20 mouse cellular contexts compared by ENCODE assay signal in genomic region chr15:80693492-80693891, GRCm38 (mm10). TPM values are rescaled to one million over a fixed set of nuclear protein-coding genes. Genes with fewer than 3 reads are reported as not detected.
DNase-seq lines count a peak whose midpoint lies in the region; ATAC-seq and TF ChIP-seq lines count a peak whose summit lies in the region.
"Had no signal": no experiment of that assay in that cellular context is flagged by ENCODE, and none has a peak within 500 bp of the region (broad histone marks: within the 10 kb centered on the region; RNA-seq: fewer than 3 reads in every experiment).

No protein-coding gene starts in this region.

- H3K4me2 ChIP-seq in hindbrain, embryonic 11.5 days (replicated peaks; ENCODE audit: low read depth, low read length) = no peak overlapping the region
- H3K4me2 ChIP-seq in midbrain, embryonic 14.5 days (ENCODE audit: low read length) = 0 out of 2 replicates have a peak overlapping the region, but pooled peaks have one; percentile 9
- H3K4me2 ChIP-seq: embryonic facial prominence, embryonic 15.5 days; stomach, embryonic 15.5 days had no signal

- no peaks in the 10 kb centered on the region for H3K36me3 ChIP-seq in hindbrain, embryonic 10.5 days
- H3K36me3 ChIP-seq in hindbrain, embryonic 11.5 days (ENCODE audit: control insufficient read depth, insufficient read depth, low read length) = no peaks in the 10 kb centered on the region
- no peaks in the 10 kb centered on the region for H3K36me3 ChIP-seq in midbrain, embryonic 14.5 days (ENCODE audit: control insufficient read depth, insufficient read depth, low read length)
- H3K36me3 ChIP-seq in thymus, adult 2 months (ENCODE audit: control insufficient read depth, insufficient read depth, low read length) = no peaks in the 10 kb centered on the region
- H3K36me3 ChIP-seq: embryonic facial prominence, embryonic 15.5 days; heart, embryonic 12.5 days; limb, embryonic 15.5 days; stomach, embryonic 15.5 days had no signal

- DNase-seq in hindbrain, embryonic 10.5 days (ENCODE audit: low spot score) = no peak
- no peak for DNase-seq in hindbrain, embryonic 11.5 days (ENCODE audit: low spot score)
- peak; percentile 61 for DNase-seq in brain, embryonic 14.5 days (ENCODE audit: low read depth)
- peak; percentile 41 for DNase-seq in forelimb bud, embryonic 11.5 days (ENCODE audit: low read depth, low spot score)
- DNase-seq in midbrain, embryonic 14.5 days = peak; percentile 60
- DNase-seq in layer of hippocampus, postnatal 36 days = no peak
- DNase-seq in thymus, adult 2 months = no peak
- DNase-seq in layer of hippocampus, adult 9-11 months = no peak
- DNase-seq: adrenal gland, postnatal 10 days; heart, postnatal 14 days; kidney, adult 8-10 months; kidney, postnatal 25 days; thymus, adult 18-20 months had no signal

- H3K4me3 ChIP-seq in hindbrain, embryonic 10.5 days = no peak overlapping the region
- no peak overlapping the region for H3K4me3 ChIP-seq in hindbrain, embryonic 11.5 days (ENCODE audit: low read depth, low read length)
- no peak overlapping the region for H3K4me3 ChIP-seq in midbrain, embryonic 14.5 days (replicated peaks; ENCODE audit: low read depth, low read length)
- no peak overlapping the region for H3K4me3 ChIP-seq in thymus, adult 2 months (ENCODE audit: control insufficient read depth, insufficient read depth, low read length)
- H3K4me3 ChIP-seq: embryonic facial prominence, embryonic 15.5 days; heart, embryonic 12.5 days; limb, embryonic 15.5 days; myocyte; stomach, embryonic 15.5 days had no signal

- no peak overlapping the region for H3K9ac ChIP-seq in hindbrain, embryonic 11.5 days (ENCODE audit: low read depth, low read length)
- no peak overlapping the region for H3K9ac ChIP-seq in midbrain, embryonic 14.5 days (replicated peaks; ENCODE audit: low read length)
- H3K9ac ChIP-seq: embryonic facial prominence, embryonic 15.5 days; heart, embryonic 12.5 days; limb, embryonic 15.5 days; stomach, embryonic 15.5 days had no signal

- WGBS in hindbrain, embryonic 10.5 days = 30% methylated on average over 3 of the region's 3 CpGs
- WGBS in hindbrain, embryonic 11.5 days = 37% methylated on average over 3 of the region's 3 CpGs
- 10% methylated on average over 3 of the region's 3 CpGs for WGBS in midbrain, embryonic 14.5 days
- WGBS in thymus, adult 2 months = 91% methylated on average over 3 of the region's 3 CpGs

- H3K27ac ChIP-seq in hindbrain, embryonic 10.5 days = 0 out of 2 replicates have a peak overlapping the region, but pooled peaks have one; percentile 19
- H3K27ac ChIP-seq in hindbrain, embryonic 11.5 days (ENCODE audit: low read depth, low read length) = no peak overlapping the region
- H3K27ac ChIP-seq in midbrain, embryonic 14.5 days (replicated peaks; ENCODE audit: low read depth, low read length) = peak overlapping the region; percentile 37
- H3K27ac ChIP-seq in thymus, adult 2 months (ENCODE audit: control insufficient read depth, insufficient read depth, low read length) = no peak overlapping the region
- H3K27ac ChIP-seq: embryonic facial prominence, embryonic 15.5 days; limb, embryonic 15.5 days; stomach, embryonic 15.5 days had no signal

- no peaks in the 10 kb centered on the region for H3K9me3 ChIP-seq in hindbrain, embryonic 10.5 days
- H3K9me3 ChIP-seq in hindbrain, embryonic 11.5 days (ENCODE audit: control insufficient read depth, low read length) = no peaks in the 10 kb centered on the region
- no peaks in the 10 kb centered on the region for H3K9me3 ChIP-seq in midbrain, embryonic 14.5 days (ENCODE audit: control insufficient read depth, low read length)
- H3K9me3 ChIP-seq: embryonic facial prominence, embryonic 15.5 days; heart, embryonic 12.5 days; limb, embryonic 15.5 days; stomach, embryonic 15.5 days had no signal

- peaks cover 37% of the 10 kb centered on the region for H3K4me1 ChIP-seq in hindbrain, embryonic 10.5 days (replicated peaks)
- peaks cover 5% of the 10 kb centered on the region; the same call in 1 of the 2 replicates for H3K4me1 ChIP-seq in hindbrain, embryonic 11.5 days (replicated peaks; ENCODE audit: control insufficient read depth, insufficient read depth, low read length)
- H3K4me1 ChIP-seq in midbrain, embryonic 14.5 days (ENCODE audit: control insufficient read depth, insufficient read depth, low read length) = peaks cover 15% of the 10 kb centered on the region
- peaks cover 41% of the 10 kb centered on the region for H3K4me1 ChIP-seq in thymus, adult 2 months (replicated peaks; ENCODE audit: control insufficient read depth, insufficient read depth, low read length)

- peaks cover 21% of the 10 kb centered on the region for H3K27me3 ChIP-seq in hindbrain, embryonic 10.5 days (ENCODE audit: insufficient read depth, poor library complexity, severe bottlenecking)
- H3K27me3 ChIP-seq in hindbrain, embryonic 11.5 days (ENCODE audit: control insufficient read depth, insufficient read depth, low read length) = no peaks in the 10 kb centered on the region
- no peaks in the 10 kb centered on the region for H3K27me3 ChIP-seq in midbrain, embryonic 14.5 days (ENCODE audit: control insufficient read depth, insufficient read depth, low read length)
- H3K27me3 ChIP-seq in thymus, adult 2 months (ENCODE audit: control insufficient read depth, insufficient read depth, low read length) = no peaks in the 10 kb centered on the region
- H3K27me3 ChIP-seq: embryonic facial prominence, embryonic 15.5 days; limb, embryonic 15.5 days; stomach, embryonic 15.5 days had no signal

- no peak for TF ChIP-seq POLR2A in brain, embryonic 14.5 days (IDR thresholded peaks at IDR 0.05; ENCODE audit: borderline replicate concordance, extremely low read depth, insufficient read depth, insufficient read length, poor library complexity, severe bottlenecking)
- no peak for TF ChIP-seq POLR2A in thymus, adult 2 months (IDR thresholded peaks at IDR 0.05; ENCODE audit: control insufficient read depth, extremely low read depth, insufficient read depth, low read length, poor library complexity)

- ATAC-seq in hindbrain, embryonic 11.5 days (ENCODE audit: low FRiP score) = no peak
- no peak for ATAC-seq in midbrain, embryonic 14.5 days (ENCODE audit: low FRiP score, low TSS enrichment)
- ATAC-seq: inflammation-experienced regulatory T-cells, adult 6 months; lung, postnatal 0 days had no signal

- TF ChIP-seq CTCF in brain, embryonic 14.5 days (IDR thresholded peaks at IDR 0.05; ENCODE audit: borderline replicate concordance, extremely low read depth, insufficient read depth, insufficient read length) = no peak
- no peak for TF ChIP-seq CTCF in thymus, adult 2 months (IDR thresholded peaks at IDR 0.05; ENCODE audit: borderline replicate concordance, control insufficient read depth, extremely low read depth, insufficient read depth, low read length, poor library complexity)

RNA-seq across cellular contexts. Expression of gene Tnrc6b, which starts 17.6 kb away (rescaled TPM):
- polyA plus RNA-seq in hindbrain, embryonic 10.5 days (2016; fragmentation: Nextera tagmentation; extraction: Ambion mirVana) = 42.7 and 43.3 TPM in 2 replicates
- polyA plus RNA-seq in hindbrain, embryonic 11.5 days (2014; fragmentation: Nextera tagmentation; extraction: Ambion mirVana) = 20.1 and 24.9 TPM in 2 replicates
- 14.7 and 46.2 TPM in 2 replicates for polyA plus RNA-seq in brain, embryonic 14.5 days (2012; rRNA removed)
- polyA plus RNA-seq in midbrain, embryonic 14.5 days (2014; fragmentation: Nextera tagmentation; extraction: Ambion mirVana) = 23.4 and 27.3 TPM in 2 replicates
- 100 to 1,000 TPM in 1 of 2 experiments, 10 to 100 TPM in 1; 97.8 to 105 TPM for total RNA-seq in layer of hippocampus, postnatal 36 days (2021)
- polyA plus RNA-seq in thymus, adult 2 months (2012; rRNA removed) = 56.1 and 57.9 TPM in 2 replicates

RNA-seq across cellular contexts. Expression of gene Fam83f, which starts 21.8 kb away (rescaled TPM):
- 0.60 and 0.96 TPM in 2 replicates for polyA plus RNA-seq in hindbrain, embryonic 10.5 days (2016; fragmentation: Nextera tagmentation; extraction: Ambion mirVana)
- polyA plus RNA-seq in hindbrain, embryonic 11.5 days (2014; fragmentation: Nextera tagmentation; extraction: Ambion mirVana) = 0.11 TPM in 2 replicates
- 0.33 and 0.36 TPM in 2 replicates for polyA plus RNA-seq in brain, embryonic 14.5 days (2012; rRNA removed)
- polyA plus RNA-seq in midbrain, embryonic 14.5 days (2014; fragmentation: Nextera tagmentation; extraction: Ambion mirVana) = 0.26 and 0.30 TPM in 2 replicates
- total RNA-seq in layer of hippocampus, postnatal 36 days (2021) = not detected
- polyA plus RNA-seq in thymus, adult 2 months (2012; rRNA removed) = 3.5 and 5.4 TPM in 2 replicates
- polyA plus RNA-seq: inflammation-experienced regulatory T-cells, adult 6 months; myocyte had no signal

Comparison
In these comparisons a context has a peak if more than half of its experiments do, and no peak if none do; other contexts are left out.
1. H3K27ac ChIP-seq: peak in hindbrain, embryonic 10.5 days (single experiment) and midbrain, embryonic 14.5 days (single experiment); none in hindbrain, embryonic 11.5 days (single experiment) and thymus, adult 2 months (single experiment).
2. DNase-seq: peak in brain, embryonic 14.5 days (single experiment), forelimb bud, embryonic 11.5 days (single experiment) and midbrain, embryonic 14.5 days (single experiment); none in hindbrain, embryonic 10.5 days (single experiment), hindbrain, embryonic 11.5 days (single experiment), layer of hippocampus, postnatal 36 days (0 of 2), thymus, adult 2 months (single experiment) and layer of hippocampus, adult 9-11 months (single experiment).